Mouse (Mus musculus): ENCODE data around the gene Rbms1.
A peak's percentile ranks its signal among the peaks of the same experiment; 100 is the strongest.

The Rbms1 gene

DNA sequence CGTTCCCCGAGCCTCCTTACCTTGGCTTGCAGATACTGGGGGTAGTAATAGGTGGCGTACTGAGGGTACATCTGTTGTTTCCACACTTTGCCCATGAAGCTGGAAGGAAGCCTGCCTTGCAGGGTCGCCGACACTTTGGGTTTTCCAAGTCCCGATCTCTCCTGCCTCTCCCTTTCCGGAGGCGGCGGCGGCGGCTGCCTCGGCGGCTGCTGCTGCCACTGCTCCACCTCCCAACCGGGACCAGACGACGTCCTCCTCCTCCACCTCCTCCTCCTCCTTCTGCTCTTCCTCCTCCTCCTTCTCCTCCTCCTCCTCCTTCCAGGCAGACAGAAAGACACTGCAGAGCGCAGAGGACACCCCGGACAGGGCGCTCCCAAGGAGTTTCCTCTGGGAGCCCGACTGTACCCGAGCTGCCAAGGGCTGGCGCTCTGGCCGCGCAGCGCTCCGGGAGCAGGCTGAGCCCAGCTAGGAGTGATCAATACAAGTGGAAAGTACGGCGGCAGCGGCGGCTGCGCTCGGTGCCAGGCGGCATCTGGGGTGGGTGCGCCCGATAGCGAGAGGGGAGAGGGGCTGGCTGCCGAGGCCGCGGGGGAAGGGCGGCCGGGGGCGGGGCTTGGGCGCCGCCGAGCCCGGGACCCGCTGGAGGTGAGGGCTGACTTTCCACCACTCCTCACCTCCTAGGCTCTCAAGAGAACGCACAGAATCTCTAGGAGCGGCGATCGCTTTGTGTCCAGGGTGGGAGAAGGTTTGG is at the start of gene Rbms1:
Gene Rbms1 (minus strand): TSS at position 522 of the 751 bp plus-strand sequence.
- DNase-seq, result peak; percentile 13

DNA sequence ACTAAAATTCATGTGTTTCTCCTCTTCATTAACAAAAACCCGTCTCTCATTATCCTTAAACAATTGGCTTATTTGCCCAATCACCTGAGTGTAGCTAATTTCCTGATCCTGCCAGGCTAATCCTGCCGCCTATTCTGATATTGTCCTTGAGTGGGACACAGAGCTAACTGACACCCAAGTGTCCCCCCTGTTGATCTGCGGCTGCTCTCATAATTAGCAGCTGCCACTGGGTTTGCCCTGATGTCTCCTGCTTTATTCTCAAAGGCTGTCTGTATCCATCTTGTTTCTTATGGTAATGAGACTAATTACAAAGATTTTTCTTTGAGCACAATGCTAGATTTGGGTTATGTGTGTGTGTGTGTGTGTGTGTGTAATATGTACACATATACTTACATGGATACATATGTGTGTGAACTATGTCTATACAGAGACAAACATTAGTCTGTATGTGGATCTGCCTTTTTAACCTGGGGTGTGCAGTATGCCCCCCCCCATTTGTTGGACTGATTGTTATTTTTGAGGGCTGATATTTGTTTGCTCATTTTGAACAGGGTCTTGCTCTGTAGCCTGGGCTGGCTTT is 49.3 kb upstream of the Rbms1 start:
- no peak for DNase-seq

DNA sequence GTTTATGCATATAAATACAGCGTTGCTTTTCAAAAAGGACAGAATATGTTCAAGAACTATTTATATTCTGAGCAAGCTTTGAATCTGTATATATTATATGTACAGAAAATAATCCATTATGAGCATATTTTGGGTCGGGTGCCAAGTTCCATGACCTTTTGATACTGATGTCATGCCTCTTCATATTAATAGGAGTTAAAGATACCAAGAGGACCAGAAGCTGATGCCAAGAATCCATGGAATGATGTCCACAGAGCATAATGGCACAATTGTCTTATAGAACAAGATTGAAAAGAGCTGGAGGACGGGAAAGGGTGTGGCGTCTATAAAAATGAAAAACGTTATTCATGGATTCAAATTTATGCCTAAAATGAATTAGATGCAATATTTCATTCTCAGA is 23.3 kb upstream of the Rbms1 start:
- no peak for DNase-seq

DNA sequence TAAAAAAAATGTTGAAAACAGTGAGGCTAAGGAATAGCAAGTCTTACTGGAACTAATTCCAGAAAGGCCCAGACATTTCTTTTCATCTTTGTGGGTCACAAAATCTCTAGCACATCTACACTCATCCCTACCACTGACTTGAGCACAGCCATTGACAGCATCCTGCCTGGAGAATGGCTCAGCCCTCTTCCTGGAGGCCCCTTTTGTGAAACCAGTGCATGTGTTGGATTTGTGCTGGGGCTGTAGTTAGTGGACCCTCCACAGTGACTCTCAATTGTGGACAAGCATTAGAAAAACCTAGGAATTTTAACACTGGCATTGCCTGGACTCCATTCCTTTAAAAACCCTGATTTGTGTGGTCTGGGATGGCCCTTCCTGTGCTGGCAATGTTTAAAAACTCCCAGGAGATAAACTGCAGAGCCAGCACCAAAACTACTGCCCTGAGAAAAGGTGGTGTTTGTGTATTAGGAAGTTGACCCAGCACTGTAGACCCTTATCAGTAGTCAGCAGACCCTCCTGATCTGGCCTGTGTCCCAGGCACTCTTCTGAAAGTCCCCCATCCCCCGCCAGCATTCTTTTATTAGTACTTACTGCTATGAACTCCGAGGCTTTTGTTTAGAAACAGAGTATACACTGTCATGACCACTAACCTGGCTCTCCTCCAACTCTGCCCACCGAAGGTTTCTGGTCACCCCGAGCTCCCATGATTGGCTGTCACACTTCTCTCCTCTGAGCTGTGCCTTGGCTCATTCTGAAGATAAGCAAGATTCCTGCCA is 15.7 kb upstream of the Rbms1 start:
- no peak for DNase-seq

DNA sequence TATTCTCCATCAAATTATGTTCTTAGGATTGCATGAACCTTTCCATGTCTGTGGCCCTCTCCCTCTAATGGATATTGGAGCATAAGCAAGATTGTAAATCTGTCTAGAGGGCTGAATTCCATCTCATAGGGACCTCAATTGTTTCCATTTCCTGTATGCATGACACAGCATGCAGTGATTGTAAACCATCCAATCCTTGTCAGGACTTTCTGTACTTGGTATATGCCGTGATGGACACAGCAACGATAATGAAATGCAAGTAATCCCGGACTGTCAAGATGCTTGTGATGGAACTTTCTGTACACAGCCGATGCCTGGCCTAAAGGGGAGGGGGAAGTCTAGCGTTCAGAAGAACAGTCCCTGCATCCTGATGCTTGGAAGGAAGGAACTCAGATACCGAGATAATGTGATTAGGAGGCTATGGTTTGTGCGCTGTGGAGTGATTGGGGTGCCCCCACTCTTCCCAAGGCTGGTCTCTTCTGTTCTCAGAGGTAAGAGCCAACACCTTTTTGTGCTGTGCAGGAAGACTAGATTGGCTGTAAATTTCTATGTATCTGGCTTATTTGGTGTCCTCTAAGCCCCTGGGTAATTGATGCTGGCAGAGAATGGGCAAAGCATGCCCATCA is 9.3 kb upstream of the Rbms1 start:
- DNase-seq, result no peak

DNA sequence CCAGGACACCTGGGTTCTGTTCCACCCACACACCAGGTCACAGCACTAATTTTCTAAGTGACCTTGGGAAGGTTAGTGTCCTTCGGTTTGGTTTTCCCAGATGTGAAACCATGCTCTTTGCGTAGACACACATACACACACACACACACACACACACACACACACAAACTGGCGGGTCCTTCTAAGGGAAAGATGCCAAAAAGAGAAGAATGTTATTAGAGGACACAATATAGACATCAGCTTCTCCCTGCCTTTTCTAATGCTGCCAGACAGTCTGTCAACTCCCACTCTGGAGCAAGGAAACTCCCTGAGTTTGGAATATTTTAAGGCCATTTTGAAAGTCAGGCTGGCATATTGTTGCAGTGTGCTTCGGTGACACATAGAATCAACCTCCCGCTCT is 624 bp upstream of the Rbms1 start:
- DNase-seq, result no peak

DNA sequence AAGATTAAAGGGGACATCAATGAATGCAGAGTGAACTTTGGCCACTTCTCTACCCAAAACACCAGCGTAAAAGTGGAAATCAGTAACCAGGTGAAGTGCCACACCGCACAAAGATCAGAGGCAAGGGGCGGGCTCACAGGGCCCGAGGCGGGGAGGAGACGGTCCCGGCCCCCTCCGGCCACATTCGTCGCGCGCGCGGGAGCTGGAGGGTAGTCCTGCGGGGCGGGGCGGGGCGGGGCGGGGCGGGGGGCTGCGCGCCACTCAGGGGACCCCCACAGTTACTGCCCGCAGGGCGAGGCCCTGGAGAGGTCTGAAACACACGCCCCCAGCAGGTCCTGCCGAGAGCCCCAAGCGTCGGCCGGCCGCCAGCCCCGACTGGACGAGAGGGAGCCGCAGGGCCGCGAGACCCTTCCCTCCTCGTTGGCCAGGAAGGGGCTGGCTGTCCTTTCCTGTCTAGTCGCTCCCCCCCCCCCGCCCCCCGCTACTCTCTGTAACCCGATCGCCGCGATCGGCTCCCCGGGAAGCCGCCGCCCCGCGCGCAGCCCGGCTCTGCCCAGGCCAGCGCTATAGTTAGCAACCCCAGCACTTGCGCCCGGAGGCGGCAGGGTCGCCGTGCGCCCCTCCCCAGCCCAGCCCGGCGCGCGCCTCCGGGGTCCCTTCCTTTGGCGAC is 856 bp downstream of the Rbms1 start:
- no peak for DNase-seq

DNA sequence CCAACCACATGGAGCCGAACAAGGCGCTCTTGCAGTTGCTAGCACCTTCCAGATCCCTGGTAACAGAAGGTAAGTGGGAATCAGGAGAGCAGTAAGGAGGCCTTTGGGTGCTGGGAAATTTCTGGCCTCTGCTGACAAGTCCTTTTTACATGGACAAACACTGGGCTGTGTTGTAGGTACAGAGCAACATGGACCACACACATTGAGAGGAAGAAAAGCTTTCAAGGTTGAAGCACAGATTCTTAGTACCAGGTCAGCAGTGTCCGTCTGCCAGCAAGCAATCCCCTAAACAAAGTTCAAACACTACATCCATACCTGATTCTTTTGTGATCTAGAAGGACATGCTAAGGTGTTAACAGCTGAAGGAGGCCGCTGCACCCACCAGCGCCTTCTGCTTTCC is 1.7 kb downstream of the Rbms1 start:
- no peak for DNase-seq

DNA sequence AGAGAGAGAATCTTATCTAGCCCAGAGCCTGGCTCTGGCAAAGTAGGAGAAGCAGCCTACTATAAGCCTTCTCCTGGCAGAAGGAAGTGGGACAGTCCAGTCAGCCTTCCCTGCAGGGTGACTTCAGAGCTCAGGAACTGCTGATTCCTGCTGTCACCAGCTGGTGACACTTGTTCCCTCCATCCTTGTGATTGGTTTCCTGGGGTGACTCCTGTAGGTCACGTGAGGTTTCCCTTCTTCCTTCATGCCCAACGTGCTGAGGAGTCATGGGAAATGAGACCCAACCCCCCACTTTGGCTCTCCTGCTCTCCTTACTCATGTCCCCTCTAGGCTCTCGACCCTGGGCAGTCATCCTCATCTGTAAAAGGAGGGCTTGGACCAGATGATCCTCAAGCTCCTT is 14.8 kb downstream of the Rbms1 start:
- DNase-seq, result no peak

DNA sequence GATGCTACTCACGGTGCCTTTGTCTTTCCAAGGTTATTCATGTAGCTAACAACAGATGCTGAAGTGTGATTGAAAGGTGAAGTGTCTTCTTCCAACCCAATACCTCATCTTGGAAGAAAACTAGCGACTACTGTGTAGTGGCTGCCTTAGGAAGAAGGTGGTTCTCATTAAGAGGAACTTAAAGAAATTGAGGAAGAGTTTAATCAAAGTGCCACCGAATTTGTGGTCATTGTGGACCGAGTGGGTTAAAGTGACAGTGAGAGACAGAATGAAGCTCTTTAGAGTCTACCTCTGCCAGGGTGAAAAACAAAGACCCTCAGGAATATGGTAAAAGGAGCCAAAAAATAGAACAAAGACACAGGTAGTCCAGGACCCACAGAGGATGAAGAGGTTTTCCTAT is 15.2 kb downstream of the Rbms1 start:
- no peak for DNase-seq

DNA sequence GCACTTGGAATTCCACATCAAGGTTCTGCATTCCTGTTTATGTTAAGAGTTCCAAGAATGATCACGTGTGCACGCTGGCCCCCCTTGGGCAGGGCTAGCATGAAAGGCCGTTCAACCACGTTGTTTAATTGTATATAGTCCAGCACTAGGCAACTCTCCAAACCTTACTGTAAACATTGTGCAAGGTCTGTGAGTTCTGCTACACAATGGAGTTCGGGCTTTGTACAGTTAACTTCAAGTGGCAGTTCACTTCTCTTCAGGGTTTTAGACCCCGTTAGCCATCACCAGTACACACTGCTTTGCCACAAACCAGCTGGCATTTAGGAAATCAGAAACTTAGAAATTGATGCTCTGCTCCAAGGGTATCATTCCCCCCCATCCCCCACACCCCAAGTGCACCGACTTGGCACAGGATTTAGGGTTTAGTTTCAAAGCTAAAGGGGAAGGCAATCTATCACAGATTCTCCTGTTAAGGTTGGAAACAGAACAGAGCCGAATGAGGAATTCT is 22.5 kb downstream of the Rbms1 start:
- no peak for DNase-seq

DNA sequence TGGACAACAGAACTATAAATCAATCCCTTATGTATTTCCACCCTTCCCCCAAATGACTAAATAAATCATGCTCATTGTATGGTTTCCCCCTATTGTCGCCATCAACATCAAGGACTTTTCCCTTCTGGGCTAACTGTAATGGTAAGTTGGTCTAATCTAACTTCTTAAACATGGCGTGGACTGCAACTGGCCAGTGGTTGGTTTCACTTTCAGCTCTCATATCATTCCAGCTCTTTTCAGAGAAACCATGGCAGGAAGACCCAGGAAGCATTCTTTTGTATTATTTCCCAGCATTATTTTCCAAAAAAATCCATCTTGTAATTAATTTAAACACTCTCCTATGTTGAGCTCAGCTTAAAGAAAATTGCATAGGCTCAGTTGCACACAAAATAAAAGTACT is 23.0 kb downstream of the Rbms1 start:
- no peak for DNase-seq

DNA sequence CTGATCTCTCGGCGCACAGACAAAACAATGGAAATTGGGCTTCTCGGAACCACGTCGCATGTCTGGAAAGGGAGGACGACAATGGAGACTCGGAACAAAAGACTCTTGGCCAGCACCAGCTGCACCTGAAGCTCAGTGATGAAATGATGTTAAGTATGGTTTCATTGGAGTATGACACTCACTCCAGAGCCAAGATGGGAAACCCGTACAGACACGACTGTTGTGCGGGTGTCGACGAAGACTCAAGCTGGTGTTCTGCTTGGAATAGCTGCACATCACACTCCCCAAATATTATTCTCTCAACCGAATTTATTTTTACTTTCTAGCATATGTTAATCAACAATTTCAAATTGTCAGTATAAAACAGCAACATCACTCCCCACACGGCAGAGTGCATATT is 26.1 kb downstream of the Rbms1 start:
- DNase-seq, result no peak

DNA sequence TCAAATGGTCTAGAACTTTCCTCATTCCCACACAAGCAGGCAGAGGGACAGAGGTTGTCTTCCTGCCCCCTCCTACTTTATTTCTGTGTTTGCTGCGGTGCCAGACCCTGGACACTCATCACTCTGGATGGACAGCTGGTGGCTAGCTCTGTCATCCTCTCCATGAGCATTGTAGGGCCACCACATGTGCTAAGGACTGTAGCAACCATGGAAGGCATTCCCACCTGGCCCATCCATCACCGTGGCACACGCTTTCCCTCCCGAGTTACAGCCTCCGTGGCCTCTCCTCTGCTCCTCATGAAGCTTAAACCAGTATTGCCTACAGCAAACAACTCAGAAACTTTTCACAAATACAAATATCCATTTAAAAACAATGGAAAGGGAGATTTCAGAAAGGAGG is 34.0 kb downstream of the Rbms1 start:
- no peak for DNase-seq

DNA sequence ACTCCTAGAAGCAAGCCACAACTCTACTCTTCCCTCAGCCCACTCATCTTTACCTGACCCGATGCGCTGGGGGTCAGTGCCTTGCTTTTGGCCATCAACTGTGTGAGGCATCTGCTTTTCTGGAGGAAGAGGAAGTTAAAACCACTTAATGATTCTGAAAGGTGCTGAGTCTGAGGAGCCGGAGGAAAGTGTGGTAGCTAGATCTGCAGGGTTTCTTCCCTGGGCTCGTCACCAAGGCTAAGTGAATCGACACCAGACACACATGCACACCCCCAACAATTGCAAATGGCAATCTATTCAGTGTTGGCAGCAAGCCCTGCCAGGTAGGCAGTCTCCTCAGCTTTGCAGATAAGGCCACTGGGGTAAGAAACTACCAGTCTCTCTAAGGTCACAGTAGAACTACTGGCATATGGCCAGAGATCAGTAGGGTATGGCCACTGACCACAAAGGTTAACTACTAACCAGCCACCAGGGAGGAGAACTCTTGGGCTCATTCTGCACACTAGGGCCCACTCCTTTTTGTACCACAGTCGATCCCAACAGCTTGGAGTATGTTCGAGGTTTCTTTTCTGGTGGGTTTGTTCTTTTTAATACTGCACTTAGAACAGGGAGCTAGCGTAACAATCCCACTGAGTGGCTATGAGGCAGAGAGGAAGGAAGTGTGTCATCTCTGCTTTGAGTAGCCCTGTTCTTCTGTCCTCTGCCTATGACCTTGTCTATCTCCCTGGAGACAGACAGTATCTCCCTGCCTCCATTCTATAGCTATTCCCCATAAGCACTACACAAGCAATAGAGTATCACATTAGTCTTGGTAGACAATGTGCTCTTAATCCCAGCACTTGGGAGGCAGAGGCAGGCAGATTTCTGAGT is 34.9 kb downstream of the Rbms1 start:
- no peak for DNase-seq

DNA sequence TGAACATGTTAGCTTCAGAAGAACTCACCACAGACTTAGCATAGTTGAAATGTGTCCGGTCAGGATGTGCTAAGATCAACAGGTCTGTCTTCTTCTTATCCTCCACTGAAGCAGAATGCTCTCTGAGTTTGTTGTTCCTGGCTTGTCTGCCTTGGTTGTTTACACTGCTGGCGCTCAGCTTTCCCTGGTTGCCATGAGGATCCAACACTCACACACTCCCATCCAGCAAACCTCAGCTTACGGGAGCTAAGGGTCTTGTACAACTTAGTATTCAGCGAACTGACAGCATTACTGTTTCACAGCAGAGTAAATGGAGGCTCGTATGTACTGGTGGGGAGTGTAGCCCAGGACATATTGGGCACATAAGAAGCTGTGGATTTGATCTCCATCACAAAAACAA is 37.9 kb downstream of the Rbms1 start:
- no peak for DNase-seq

DNA sequence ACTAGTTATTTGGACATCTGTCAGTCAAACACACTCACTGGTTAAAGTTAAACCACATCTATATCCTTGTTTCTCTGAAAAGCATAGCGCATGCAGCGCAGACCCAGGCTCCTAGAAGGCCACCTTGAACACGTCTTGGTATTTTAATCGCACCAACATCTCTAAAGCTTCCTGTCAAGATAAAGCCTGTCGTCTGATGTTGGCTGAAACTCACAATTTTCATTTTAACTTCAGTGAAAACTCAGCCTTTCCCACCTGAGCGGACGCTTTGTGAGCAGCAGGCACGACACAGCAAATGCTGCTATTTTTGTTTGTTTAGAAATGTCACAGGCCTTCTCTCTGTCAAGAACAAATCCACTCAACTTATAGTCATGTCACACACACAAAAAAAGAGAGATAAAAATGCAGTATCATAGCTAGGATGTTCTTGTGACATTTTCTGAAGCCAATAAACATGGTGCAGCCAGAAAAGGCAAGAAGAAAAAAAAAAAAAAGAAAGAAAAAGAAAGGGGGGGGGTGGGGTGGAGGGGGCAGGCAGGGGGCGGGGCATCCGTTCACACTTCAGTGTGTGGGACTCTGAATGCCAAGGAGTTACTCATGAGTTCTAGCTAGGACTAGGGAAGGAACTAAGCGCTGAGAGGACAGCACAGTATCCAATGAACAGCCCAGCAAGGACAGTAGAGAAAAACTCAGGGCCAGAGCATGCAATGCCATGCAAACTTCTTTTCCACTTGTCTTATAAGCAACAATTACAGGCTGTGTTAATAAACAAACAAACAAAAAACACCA is 39.0 kb downstream of the Rbms1 start:
- no peak for DNase-seq

DNA sequence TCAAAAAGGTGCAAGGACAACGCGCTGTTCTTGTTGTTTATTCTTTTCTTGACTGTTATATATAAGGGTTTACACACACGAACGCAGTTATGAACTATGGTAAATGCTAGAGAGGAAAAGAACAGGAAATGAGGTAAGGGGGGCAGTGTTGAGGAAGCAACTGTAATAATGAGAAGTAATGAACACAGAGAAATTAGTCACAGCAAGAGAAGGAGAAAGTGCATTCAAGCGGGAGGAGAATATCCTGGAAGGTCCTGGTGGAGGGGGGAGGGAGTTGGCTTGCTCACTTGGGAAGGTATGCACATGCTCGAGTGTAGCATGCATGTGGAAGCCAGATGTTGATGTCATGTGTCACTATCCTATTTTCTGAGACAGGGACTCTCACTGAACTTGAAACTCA is 39.9 kb downstream of the Rbms1 start:
- no peak for DNase-seq

DNA sequence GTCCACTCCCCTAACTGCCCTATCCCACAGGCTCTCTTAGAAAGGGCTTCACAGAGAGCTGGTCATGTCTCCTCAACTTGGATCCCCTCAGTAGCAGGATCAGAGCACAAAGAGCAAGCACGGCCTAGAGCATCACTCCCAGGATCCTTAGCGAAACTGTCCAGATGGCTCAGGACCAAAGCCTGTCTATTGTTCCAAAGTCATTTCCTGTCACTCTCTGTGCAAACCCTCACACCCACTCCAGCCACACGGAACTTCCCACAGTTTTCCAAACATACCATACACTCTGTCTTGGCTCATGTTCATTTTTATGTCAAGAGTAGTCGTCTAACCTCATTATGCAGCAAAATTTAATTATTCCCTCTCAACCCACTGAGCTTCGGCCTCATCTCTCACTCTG is 40.6 kb downstream of the Rbms1 start:
- DNase-seq, result no peak

DNA sequence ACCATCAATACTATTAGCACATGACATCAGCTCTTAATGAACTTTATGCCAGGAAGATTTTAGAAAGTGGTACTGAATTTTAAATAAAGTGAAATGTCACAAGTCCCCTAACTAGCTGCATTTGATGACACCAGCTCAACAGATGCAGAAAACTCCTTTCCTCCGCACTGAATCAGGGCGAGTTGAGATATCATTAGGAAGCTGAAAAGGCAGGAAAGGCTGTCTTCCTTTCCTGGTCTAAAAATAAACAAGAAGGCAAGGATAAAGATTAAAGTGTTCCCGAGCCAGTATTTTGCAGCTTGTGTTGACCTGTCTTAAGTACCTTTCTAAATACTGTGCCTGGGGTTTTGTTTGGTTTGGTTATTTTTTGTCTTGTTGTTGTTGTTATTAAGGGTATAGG is 42.9 kb downstream of the Rbms1 start:
- DNase-seq, result no peak

DNA sequence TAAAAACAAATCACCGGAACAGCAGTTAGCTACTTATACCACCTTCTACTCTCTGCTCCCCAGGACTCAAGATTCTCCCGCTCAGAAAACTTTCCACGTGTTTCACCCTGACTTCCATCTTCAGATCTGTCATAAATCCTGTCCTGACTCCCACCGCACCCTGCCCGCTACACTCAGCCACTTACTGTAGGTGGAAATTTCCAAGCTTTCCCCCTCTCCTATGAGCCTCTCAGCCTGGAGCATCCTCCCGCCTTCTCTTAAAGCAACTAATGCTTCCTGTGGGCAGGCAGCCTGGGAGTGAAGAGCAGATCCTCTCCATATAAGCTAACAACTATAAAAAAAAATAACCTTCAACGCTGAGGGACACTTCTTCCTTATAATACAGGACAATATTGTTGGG is 44.6 kb downstream of the Rbms1 start:
- no peak for DNase-seq

All from cerebellum, adult 11 months (tissue).